Mouse (Mus musculus) spleen, adult 2 months (tissue): ENCODE measurements around the gene Stx8. TPM values are rescaled to one million over a fixed set of nuclear protein-coding genes. Genes with fewer than 3 reads are reported as not detected.

Source experiments
- DNase-seq, 2 experiments: peaks; one replicate each; pipeline versions ENCODE4 v3.0.0 to v3.0.0-alpha.2; 2012 to 2021; ENCODE audit warnings: low spot score in 2 of 2, low read depth in 1 of 2
- H3K27ac ChIP-seq: fragments of 200-500 bp; 2 replicates; pipeline ENCODE4 v1.5.1; 2012; ENCODE audit warnings: low read length, inconsistent platforms; ENCODE audit not compliant: insufficient read depth
- H3K27me3 ChIP-seq: fragments of 200-500 bp; 2 replicates; pipeline ENCODE4 v1.6.1; 2012; ENCODE audit warnings: mild to moderate bottlenecking, moderate library complexity, low read length, inconsistent platforms; ENCODE audit not compliant: control insufficient read depth, insufficient read depth
- H3K36me3 ChIP-seq: fragments of 200-500 bp; 2 replicates; pipeline ENCODE4 v1.6.1; 2012; ENCODE audit warnings: mild to moderate bottlenecking, low read length, inconsistent platforms; ENCODE audit not compliant: control insufficient read depth, insufficient read depth
- H3K4me1 ChIP-seq: fragments of 200-500 bp; 2 replicates; pipeline ENCODE4 v1.6.1; 2011; ENCODE audit warnings: inconsistent platforms; ENCODE audit not compliant: control insufficient read depth, insufficient read depth, insufficient read length
- H3K4me3 ChIP-seq: fragments of 200-500 bp; 2 replicates; pipeline ENCODE4 v1.5.1; 2011; ENCODE audit warnings: mild to moderate bottlenecking, inconsistent platforms; ENCODE audit not compliant: insufficient read depth, insufficient read length; ENCODE audit errors: extremely low read depth
- CTCF ChIP-seq: fragments of 200-500 bp; IDR thresholded peaks from 2 replicates; pipeline ENCODE4 v1.5.1; 2011; ENCODE audit warnings: mild to moderate bottlenecking, inconsistent platforms; ENCODE audit not compliant: insufficient read depth, insufficient read length, insufficient replicate concordance; ENCODE audit errors: extremely low read depth
- POLR2A ChIP-seq: fragments of 200-500 bp; IDR thresholded peaks from 2 replicates; pipeline ENCODE4 v1.6.1; 2011; ENCODE audit warnings: low read depth, low read length, inconsistent platforms
- WGBS: fragments of 180-500 bp; shearing (Covaris S2); methylation state at CpG from one replicate; pipeline ENCODE4 v1.1.7; 2018; 5-methylcytosine and 5-hydroxymethylcytosine counted together
- polyA plus RNA-seq: library from polyadenylated mRNA; depleted of rRNA; stranded (reverse); fragments of >200 nt; gene quantifications from 2 replicates; pipeline ENCODE4 v1.2.3, GENCODE M21; 2012

Gene Stx8
- polyA plus RNA-seq, 1 experiment, result 3.2 TPM

- WGBS, result 82% methylated on average over 8 of the region's 8 CpGs
- H3K27ac ChIP-seq, result no peak overlapping the region
Observed at GRCm38 (mm10) chr11:68006216-68006789, 40.3 kb downstream of the Stx8 start.

GRCm38 (mm10) chr11:68007645-68008044 lies 41.7 kb downstream of the Stx8 start:
- Histone ChIP-seq H3K36me3 (no peaks in the 10 kb centered on the region; the same call in 1 of the 2 replicates), H3K4me1 (no peaks in the 10 kb centered on the region), H3K27me3 (no peaks in the 10 kb centered on the region), H3K27ac (no peak overlapping the region), H3K4me3 (no peak overlapping the region)
- DNase-seq, result no peak
- WGBS, result 91% methylated on average over 6 of the region's 6 CpGs
- no peak for TF ChIP-seq POLR2A
- no peak for TF ChIP-seq CTCF

More at GRCm38 (mm10) chr11:68006216-68006789, 40.3 kb downstream of the Stx8 start:
- DNase-seq, result no peak
- H3K36me3 ChIP-seq, result no peaks in the 10 kb centered on the region; the same call in 1 of the 2 replicates
- H3K4me3 ChIP-seq, result no peak overlapping the region
- TF ChIP-seq CTCF (no peak), POLR2A (no peak)
- no peaks in the 10 kb centered on the region for H3K27me3 ChIP-seq
- H3K4me1 ChIP-seq, result no peaks in the 10 kb centered on the region

GRCm38 (mm10) chr11:68009377-68009776 lies 43.4 kb downstream of the Stx8 start:
- no peak for DNase-seq
- Histone ChIP-seq H3K27me3 (no peaks in the 10 kb centered on the region), H3K4me1 (no peaks in the 10 kb centered on the region), H3K4me3 (no peak overlapping the region), H3K27ac (no peak overlapping the region), H3K36me3 (no peaks in the 10 kb centered on the region; the same call in 1 of the 2 replicates)
- no peak for TF ChIP-seq CTCF
- TF ChIP-seq POLR2A, result no peak
- 88% methylated on average over 5 of the region's 5 CpGs for WGBS

- Histone ChIP-seq H3K27ac (no peak overlapping the region), H3K4me1 (no peaks in the 10 kb centered on the region), H3K4me3 (no peak overlapping the region), H3K27me3 (no peaks in the 10 kb centered on the region), H3K36me3 (no peaks in the 10 kb centered on the region; the same call in 1 of the 2 replicates)
- TF ChIP-seq POLR2A (no peak), CTCF (no peak)
- DNase-seq, result no peak
- WGBS, result 65% methylated on average over 7 of the region's 7 CpGs
Observed at GRCm38 (mm10) chr11:68012207-68012606, 46.2 kb downstream of the Stx8 start.

- Histone ChIP-seq H3K4me3 (no peak overlapping the region), H3K27me3 (no peaks in the 10 kb centered on the region), H3K36me3 (peaks cover 6% of the 10 kb centered on the region), H3K4me1 (no peaks in the 10 kb centered on the region), H3K27ac (no peak overlapping the region)
- TF ChIP-seq CTCF (no peak), POLR2A (no peak)
- WGBS, result 93% methylated on average over 8 of the region's 8 CpGs
- no peak for DNase-seq
Observed at GRCm38 (mm10) chr11:68018191-68018590, 52.2 kb downstream of the Stx8 start.

- DNase-seq, result no peak
- TF ChIP-seq POLR2A (no peak), CTCF (no peak)
- Histone ChIP-seq H3K4me3 (no peak overlapping the region), H3K36me3 (peaks cover 8% of the 10 kb centered on the region), H3K27me3 (no peaks in the 10 kb centered on the region), H3K27ac (no peak overlapping the region), H3K4me1 (no peaks in the 10 kb centered on the region)
- 75% methylated on average over 11 of the region's 11 CpGs for WGBS
Observed at GRCm38 (mm10) chr11:68019156-68019555, 53.2 kb downstream of the Stx8 start.

GRCm38 (mm10) chr11:68021976-68022375 lies 56.0 kb downstream of the Stx8 start:
- Histone ChIP-seq H3K4me3 (no peak overlapping the region), H3K36me3 (peaks cover 8% of the 10 kb centered on the region), H3K27ac (no peak overlapping the region), H3K4me1 (no peaks in the 10 kb centered on the region), H3K27me3 (no peaks in the 10 kb centered on the region)
- no peak for TF ChIP-seq POLR2A
- TF ChIP-seq CTCF, result no peak
- DNase-seq, result no peak
- 92% methylated on average over 7 of the region's 7 CpGs for WGBS
